Mouse (Mus musculus) layer of hippocampus, adult 18-20 months (tissue): Measurements from ENCODE around the gene Nsl1. TPM values are rescaled to one million over a fixed set of nuclear protein-coding genes. Genes with fewer than 3 reads are reported as not detected.

Experiments used
- DNase-seq, 2 experiments: peaks; one replicate each; pipeline ENCODE4 v3.0.0; 2022; ENCODE audit warnings: low spot score in 2 of 2
- total RNA-seq, 2 experiments: library from RNA; stranded (reverse); gene quantifications; 2 replicates each; pipeline ENCODE4 v1.2.3; 2021

The Nsl1 gene
- total RNA-seq, 2 experiments from 2014 or later = 0.62 to 0.86 TPM

DNA sequence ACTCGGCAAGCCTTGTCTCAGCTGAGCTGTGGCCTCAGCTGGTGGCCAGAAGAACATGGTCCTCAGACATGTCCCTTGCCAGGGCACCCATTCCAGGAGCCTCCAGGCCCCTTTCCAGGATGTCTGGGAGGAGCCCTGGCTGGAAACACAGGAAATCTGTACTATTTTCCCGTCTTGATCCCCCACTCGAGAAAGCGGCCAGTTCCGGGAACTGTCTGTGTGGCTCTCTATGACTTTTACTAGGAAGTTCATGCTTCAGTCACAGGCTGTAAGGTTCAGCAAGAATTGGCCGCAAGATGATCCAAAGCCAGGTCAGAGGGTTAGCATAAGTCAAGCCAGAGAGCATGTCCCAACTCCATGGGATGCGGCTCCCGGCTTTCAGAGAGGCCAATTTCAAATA, 29.2 kb downstream of the Nsl1 start:
- DNase-seq = no peak

DNA sequence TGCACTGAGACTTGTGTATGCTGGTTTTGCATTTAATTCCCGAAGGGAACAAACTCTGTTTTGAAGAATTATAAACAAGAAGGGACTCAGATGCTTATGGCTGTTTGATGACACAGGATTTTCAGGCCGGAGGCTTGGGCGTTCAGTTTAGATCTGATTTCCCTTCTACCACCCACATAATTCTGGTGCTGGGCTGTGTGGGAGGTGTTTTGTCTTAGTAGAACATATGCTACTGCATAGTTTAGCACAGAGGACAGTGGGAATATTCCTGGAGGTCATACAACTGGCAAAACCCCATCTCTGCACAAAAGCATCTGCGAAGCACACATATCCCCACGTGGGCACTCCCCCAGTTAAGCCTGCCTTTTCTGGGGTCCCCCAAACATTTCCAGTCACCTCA, 30.8 kb downstream of the Nsl1 start:
- DNase-seq = peak; percentile 46 to 65

DNA sequence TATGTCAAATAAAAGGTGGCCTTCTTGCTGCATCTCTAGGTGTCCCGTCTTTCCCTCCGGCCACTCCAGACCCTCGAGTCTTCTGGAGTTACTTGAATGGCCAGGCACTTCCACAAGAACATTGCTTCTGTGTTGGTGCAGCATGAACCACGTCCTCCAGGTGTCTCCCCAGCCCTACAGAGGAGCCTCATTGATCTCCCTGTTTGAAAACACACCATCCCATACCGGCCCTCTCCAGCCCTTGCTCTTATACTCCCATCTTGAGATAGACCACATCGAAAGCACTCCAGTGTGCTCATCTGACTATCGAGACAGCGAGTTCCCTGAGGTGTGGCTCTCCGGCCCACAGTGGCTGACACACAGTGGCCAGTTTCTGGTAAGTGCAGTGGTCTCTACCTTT, 32.2 kb downstream of the Nsl1 start:
- no peak for DNase-seq

DNA sequence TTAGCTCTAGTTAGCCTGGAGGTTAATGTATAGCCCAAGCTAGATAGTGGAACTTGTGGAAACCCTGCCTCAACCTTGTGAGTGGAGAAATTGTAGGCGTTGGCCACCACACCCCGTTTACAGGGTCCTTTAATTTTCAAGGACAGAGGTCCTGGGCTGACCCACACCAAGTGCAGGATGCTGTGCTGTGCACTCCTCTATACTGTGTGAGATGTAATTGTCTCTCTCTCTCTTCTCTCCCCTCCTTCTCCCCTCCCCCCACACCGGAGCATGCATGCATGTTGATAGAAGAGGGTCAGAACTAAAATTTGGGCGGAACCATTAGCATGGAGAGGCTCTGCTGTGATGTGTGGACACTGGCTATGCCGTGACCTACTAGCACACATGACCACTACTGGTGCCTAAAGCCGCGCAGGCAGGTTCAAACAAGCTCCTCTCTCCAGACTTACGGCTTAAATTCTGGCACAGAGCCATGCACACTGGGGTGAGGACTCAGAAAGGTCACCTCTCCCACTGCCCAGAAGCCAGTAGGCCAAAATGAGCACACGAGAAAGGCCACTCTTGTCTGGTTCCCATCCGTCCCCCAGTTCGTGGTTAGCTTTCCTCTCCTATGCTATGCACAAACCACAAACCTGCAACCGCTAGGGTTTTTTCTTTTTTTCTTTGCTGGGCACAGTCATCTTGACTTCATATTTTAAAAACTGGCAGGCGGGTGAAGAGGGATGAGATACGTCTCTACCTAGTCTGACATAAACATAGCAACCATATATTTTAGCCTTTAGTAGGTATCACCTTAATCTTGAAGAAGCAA, 34.3 kb downstream of the Nsl1 start:
- no peak for DNase-seq

DNA sequence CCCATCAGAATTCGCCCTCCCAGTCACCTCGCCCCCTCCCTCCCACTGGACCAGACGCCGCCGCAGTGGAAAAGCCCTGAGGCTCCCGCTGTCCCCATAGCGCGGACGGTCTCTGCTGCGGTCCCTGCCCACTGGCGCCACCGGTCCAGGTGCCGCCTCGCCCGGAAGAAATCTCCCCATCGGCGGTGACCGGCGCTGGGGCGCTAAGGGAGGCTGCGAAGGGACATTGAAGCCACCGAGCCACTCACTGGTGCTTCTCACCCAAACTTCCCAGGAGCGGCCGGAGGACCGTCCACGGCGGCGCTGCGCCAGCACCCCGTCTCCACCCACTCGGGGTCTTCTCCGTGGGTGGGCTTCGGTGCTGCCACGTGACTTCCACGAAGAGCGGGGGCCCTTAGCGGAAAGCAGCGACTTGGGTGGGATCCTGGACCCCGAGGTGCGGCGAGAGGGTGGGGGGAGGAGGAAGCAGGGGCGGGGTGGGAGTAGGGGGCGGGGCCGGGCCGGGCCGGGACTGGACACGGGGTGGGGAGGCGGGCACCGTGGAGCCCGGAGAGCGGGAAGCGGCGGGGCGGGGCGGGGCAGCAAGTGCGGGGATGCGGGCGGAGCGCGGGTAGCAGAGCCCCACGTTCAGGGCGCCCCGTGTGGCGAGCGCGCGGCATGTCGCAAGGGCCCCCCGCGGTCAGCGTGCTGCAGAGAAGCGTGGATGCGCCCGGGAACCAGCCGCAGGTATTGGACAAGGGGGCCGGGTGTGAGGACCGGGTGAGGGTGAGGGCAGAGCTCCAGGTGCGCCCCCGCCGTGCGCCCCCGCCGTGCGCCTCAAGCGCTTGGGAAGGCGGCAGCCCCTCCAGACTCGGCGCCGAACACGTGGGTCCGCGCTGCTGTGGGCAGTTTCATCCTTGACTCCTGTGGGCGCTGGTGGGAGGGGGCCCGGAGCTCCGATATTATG, 35.3 kb downstream of the Nsl1 start, which contains the start of gene Batf3:
Gene Batf3, plus strand, starts transcription at position 46 of the 946 bp plus-strand sequence.
- DNase-seq = no peak

DNA sequence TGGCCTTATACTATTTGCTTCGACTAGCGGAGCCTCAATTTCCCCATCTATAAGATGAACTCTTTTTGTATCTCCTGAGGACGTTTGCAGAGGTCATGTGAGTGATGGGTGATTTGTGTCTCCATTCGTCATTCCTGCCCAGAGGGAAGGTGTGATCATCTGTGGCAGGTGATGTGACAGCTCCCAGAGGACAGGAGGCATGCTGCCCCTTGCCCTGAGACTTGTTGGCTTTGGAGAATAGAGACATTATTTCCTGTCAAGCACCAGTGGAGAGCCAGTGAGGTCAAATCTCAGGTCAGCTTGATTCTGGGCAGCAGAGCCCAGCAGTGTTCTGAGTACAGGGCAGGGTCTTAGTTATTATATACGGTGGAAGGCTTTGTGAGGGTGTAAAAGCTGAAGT, 36.3 kb downstream of the Nsl1 start:
- no peak for DNase-seq

DNA sequence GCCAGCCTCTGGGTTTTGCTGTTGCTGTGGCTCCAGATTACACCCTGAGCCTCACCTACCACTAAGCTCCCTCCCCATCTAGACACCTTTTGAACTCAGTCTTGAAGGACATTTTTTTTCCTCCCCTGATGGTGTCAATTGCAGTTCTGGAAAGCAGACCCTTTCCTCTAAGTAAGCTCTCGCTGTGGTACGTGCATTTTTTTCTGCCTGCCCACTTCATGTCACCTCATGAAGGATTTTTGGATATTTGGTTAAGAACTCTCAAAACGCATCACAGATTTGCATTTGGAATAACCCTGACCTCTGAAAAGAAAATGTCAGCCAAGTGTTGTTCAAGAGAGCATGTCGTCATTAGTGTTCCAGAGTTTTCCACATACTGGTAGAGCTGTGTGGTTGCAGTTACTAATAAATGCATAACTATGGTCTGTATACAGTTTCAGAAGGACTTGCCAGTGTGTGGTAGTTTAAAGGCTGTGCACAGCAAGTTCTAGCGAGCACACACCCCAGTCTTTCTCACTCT, 37.0 kb downstream of the Nsl1 start:
- no peak for DNase-seq

DNA sequence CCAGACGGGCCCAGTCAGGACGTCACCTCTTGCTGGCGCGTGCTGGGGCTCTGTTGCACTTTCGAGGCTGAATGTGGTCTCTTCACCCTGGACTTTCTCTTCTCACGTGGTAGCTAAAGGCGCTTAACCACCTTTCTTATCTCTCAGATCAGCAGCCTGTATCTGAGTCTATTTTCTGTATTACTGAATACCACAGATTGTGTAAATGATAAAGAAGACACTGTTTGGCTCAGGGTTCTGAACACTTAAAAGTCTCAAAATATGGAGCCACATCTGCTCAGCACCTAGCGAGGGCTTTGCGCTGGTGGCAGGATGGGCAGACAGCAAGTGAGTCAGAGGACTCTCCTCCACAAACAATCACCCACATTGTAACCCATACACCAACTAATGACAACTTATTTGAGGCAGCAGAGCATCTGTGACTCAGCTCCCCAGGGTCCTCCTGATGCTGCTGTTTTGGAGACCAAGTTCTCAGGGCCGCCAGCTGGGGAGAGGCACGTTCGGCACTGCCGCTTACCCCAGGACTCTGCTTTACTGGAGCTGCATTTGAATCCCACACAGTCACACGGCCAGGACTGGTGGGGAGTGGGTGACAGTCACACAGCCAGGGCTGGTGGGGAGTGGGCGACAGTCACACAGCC, 40.0 kb downstream of the Nsl1 start:
- no peak for DNase-seq

DNA sequence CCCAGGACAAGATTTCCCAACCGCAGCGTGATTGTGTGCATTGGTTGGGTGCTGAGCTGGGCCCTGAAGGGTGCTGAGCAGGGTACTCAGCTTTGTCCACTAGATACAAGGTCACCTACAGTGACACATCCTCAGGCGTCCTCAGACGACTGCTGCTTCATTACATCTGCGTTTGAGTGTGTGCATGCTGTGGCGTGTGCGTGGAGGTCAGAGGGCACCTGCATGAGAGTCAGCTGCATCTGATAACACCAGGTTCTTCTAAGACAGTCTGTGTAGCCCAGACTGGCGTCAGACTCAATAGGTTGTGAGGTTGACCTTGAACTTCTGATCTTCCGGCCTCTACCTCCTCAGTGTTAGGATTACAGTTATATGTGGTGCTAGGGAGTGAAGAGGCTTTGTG, 42.4 kb downstream of the Nsl1 start:
- DNase-seq = no peak

DNA sequence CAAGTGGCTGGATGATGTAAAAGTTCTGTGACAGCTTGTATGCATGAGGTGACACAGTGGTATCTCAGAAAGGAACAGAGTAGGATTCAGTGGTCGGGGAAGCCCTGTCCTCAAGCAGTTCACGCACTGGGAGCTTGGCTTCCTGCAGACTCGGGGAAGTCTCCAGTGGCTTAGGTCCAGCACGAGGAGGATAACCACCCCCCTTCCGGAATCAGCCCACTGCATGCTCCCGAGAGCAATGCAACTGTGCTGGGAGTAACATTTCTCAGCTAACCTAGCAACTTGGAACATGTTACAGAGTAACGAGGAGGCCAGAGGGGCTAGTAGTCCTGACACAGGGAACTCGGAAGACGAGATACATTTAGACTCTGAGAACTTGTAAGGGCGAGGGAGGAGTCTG, 44.5 kb downstream of the Nsl1 start:
- DNase-seq = no peak

DNA sequence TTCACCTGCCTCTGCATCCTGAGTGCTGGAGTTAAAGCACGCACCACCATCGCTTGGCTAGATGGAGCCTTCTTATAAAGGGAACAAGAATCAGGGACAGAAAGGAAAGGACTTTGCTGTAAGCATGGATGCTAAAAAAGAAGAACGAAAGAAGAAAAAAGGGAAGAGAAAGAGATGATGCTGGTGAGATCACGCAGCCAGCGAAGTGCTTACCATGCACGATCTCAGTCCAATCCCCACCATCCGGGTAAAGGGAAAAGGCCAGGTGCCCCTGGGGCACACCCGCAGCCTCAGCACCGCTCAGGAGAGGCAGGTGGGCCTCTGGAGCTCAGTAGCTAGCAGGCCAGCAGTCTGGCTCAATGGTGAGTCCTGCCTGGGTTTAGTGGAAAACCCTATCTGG, 47.1 kb downstream of the Nsl1 start:
- DNase-seq = no peak

DNA sequence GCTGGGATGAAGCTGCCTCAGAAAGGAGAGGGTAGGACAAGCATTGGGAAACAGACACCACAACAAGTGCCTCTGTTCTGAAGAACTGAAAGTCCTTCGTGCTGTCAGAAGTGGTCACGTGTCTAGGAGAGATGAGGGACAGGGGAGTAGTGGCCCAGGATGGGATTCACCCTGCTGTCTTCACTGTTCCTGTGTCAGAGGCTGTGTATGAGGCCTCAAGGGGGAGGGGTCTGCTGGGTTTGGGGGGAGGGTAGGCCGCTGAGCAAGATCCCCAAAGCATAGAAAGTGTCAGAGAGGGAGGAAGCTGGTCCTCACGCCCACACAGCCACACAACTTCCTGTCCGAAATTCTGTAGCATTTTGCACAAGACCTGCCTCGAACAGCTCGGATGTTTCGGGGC, 48.3 kb downstream of the Nsl1 start:
- no peak for DNase-seq

DNA sequence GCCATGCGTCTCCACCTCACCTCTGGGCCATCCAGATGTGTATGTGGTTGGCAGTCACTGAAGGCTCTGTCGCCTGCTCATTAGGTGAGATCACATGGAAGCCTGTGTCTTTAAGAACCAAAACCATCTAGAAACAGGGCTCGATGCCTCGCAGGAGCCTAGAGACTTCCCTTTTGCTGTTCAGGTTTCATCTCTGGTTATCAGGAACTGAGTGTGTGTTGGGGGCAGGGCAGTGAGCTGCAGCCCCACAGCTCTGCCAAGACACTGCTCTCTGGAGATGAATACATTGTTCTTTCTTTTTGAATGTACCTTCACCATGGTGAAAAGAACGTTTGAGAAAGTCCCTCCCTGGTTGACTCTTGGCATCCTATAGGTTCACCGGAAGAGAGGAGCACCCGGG, 52.1 kb downstream of the Nsl1 start:
- no peak for DNase-seq

DNA sequence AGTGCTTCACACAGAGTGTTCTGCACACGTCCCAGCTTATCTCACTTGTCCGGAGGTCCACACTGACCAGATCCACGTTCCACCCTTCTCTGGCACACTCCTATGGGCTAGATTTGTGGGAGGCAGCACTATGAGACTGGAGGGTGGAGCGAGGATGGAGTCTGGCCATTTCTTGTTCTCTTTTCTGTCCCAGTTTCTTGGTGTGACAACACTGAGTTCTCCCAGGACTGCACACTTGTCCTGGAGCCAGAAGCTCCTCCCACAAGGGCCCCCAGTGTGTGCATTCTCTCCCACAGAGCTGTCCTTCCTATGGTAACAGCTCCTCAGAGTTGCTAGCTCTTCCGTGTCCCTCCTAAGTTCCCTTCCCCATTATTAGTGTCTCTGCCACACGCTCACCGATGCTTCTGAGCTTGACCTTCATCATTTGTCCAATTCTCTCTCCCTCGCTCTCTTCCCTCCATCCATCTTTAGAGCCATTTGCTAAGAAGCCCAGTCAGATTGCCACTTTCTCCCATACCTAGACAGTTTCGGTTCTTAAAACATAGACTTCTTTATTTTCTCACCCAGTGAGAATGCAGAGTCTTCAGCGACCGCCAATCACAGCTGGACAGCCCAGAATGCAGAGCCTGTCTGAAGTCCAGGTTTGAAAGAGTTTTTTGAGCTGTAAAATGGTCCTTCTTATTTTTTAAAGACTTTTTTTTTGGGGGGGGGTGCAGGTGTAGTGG, 52.9 kb downstream of the Nsl1 start:
- DNase-seq = no peak

DNA sequence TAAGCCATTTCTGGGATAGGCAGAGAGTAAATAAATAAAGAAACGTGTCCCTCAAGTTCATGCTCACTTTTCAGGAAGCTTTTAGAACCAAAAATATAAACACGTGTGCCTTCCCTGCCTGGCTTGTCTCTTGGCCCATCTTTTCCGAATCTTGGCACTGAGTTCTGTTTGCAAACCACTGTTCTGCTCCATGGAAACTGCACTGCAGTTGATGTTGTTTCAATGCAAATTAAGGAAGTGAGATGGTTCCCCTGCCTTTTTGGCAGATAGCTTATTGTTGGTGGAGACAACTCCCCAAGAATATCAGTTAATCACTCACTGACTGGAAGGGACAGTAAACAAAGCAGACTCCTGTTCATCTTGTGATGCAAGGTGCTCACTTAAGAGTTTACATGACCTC, 59.9 kb downstream of the Nsl1 start:
- DNase-seq = peak in 1 of 2 experiments; percentile 16

DNA sequence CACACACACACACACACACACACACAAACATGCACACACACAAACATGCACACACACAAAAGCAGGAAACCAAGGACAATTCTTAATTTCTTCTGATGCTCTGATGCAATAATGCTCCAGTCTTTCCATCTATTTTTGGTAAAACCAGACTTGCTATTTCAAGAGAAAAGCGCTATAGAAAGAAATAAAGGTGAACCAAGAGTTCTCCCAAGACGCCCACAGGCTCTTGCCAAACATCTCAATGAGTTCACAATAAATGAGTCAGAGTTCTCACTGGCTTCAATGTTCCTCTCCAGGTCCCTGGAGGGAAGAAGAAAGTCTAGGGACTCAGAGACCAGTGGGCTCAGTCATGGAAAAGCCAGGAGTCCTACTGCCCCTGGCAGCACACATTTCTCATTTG, 60.9 kb downstream of the Nsl1 start:
- DNase-seq = no peak

DNA sequence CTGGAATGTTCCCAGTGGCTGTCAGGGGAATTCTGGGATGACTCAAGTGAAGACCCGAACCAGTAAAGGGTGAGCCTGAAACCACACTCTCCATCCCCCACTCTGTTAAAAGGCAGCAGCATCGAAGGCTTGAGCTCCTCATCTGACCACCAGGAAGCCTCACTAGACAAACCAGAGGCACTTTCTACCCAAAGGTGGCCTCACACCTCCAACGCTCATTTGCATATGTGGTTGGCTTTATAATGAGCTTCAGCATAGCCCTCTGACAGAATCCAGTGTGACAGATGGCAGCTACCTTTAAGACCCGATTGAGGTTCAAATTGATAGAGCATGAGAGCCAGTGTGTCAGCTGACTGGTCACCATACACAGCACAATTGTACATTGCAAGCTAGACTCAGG, 61.5 kb downstream of the Nsl1 start:
- no peak for DNase-seq

DNA sequence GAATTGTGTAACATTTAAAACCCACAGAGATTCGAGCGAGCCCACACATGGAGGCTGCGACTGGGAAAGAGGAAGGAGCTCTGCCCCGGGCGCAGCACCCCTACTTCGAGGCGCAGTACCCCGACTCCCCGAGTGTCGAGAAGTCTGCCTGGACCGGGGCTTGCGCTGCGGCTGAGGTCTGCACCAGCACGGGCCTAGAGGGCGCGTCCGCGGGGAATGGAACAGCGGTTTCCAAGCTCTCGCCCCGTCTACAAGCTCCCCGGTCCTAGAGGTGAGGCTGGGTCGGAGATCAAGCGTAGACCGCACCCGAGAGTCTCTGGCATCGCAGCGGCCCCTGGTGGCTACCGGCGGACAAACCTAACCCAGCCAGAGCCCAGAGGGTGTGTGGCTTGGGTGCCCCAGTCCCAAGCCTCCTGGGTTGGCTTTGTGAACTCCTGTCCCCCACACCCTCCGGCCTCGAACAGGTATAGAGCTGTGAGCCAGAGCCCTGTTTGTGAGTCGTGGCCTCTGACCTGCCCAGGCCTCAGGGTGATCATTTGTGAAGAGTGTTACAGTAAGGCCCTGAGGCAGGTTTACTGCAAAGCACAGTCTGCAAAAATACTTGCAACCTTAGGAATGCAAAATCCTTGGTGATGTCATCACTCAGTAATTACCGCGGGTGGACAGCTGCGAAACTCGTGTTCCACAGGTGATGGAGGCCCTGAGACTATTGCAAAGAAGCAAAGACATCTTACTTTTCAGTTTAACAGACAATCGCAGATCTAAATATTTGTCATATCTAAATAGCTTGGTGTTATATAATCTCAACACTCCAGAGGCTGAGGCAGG, 63.2 kb downstream of the Nsl1 start:
- peak in 1 of 2 experiments; percentile 30 for DNase-seq

DNA sequence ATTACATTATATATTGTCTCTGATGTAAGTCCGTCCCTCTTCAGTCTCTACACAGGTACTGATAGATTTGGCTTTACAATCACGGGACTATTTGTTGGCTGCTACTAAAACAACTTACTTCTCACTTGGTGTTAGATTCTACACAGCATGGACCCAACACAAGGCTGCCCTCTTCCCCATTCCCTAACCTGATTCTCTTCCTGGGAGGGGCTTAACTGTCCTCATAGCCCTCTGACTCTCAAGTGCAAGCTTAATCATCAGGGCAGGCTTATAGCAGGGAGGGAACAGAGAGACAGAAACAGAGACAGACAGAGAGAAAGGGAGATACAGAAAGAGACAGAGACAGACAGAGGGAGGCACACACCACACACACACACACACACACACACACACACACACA, 68.9 kb downstream of the Nsl1 start:
- DNase-seq = no peak

DNA sequence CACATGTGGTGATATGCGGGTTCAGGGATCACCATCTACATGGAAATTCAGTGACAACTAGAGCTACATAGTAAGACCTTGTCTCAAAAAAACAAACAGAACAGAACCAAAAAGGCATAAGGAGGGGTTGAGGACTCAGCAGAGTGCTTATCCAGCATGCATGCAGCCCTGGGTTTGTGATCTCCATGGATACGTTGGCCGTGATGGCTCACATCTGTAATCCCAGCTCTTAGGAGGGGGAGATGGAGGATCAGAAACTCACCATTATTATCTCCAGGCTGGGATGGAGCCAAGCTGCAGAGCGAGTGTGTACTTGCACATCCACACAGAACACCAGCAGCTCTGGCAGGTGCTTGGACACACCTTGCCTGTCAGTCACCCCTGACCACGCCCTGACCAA, 69.4 kb downstream of the Nsl1 start:
- no peak for DNase-seq
